Mouse (Mus musculus): Measurements from ENCODE around the gene Fam120b.

GRCm38 (mm10) chr17:15431551-15431950 is 35.5 kb downstream of the Fam120b start:
- TF ChIP-seq GATA1 (IDR thresholded peaks at IDR 0.05; ENCODE audit: borderline replicate concordance, low read length) = no peak
- TF ChIP-seq FLI1 (IDR thresholded peaks at IDR 0.05; ENCODE audit: low read length) = no peak

Data from megakaryocyte, embryonic 14.5 days (primary cell).